Mouse (Mus musculus) neural tube, embryonic 13.5 days (tissue): ENCODE results near the gene Ly86. TPM values are rescaled to one million over a fixed set of nuclear protein-coding genes. Genes with fewer than 3 reads are reported as not detected.

Experiments
- ATAC-seq: fragments of 200-750 bp; cut with Nextera tagmentation; 2 replicates; pipeline ENCODE4 v1.8.0; 2017; ENCODE audit warnings: low read depth, mild to moderate bottlenecking, moderate TSS enrichment, moderate library complexity
- H3K27ac ChIP-seq: fragments of 300-500 bp; sonication (generic); replicated peaks from 2 replicates; pipeline ENCODE4 v1.5.1; 2015; ENCODE audit warnings: moderate library complexity, mild to moderate bottlenecking, inconsistent platforms
- H3K27me3 ChIP-seq: fragments of 300-500 bp; sonication (generic); 2 replicates; pipeline ENCODE4 v1.6.1; 2015; ENCODE audit warnings: mild to moderate bottlenecking, inconsistent platforms
- H3K36me3 ChIP-seq: fragments of 300-500 bp; sonication (generic); 2 replicates; pipeline ENCODE4 v1.6.1; 2015; ENCODE audit warnings: mild to moderate bottlenecking, inconsistent platforms
- H3K4me1 ChIP-seq: fragments of 300-500 bp; sonication (generic); replicated peaks from 2 replicates; pipeline ENCODE4 v1.6.1; 2015; ENCODE audit warnings: inconsistent platforms
- H3K4me2 ChIP-seq: fragments of 300-500 bp; sonication (generic); 2 replicates; pipeline ENCODE4 v1.6.1; 2015; ENCODE audit warnings: inconsistent platforms, mild to moderate bottlenecking, moderate library complexity
- H3K4me3 ChIP-seq: fragments of 300-500 bp; sonication (generic); 2 replicates; pipeline ENCODE4 v1.5.1; 2015; ENCODE audit warnings: mild to moderate bottlenecking, inconsistent platforms
- H3K9ac ChIP-seq: fragments of 300-500 bp; sonication (generic); 2 replicates; pipeline ENCODE4 v1.6.1; 2015; ENCODE audit warnings: moderate library complexity, mild to moderate bottlenecking, inconsistent platforms
- H3K9me3 ChIP-seq: fragments of 300-500 bp; sonication (generic); 2 replicates; pipeline ENCODE4 v1.6.1; 2016; ENCODE audit warnings: inconsistent platforms
- WGBS: fragments of 180-500 bp; shearing (Covaris S2); methylation state at CpG from one replicate; pipeline ENCODE4 v1.1.7; 2015; 5-methylcytosine and 5-hydroxymethylcytosine counted together
- polyA plus RNA-seq: library from polyadenylated mRNA; unstranded; fragments of >200 nt; fragmentation: Nextera tagmentation; extraction: Ambion mirVana; gene quantifications from 2 replicates; pipeline ENCODE4 v1.2.1, GENCODE M21; 2015

The Ly86 gene
- polyA plus RNA-seq, 1 experiment from 2014 or later, result 12.3 TPM

GRCm38 (mm10) chr13:37355642-37356331 is 10.8 kb downstream of the Ly86 start:
- H3K27me3 ChIP-seq, result no peaks in the 10 kb centered on the region
- H3K9ac ChIP-seq, result no peak overlapping the region
- H3K4me1 ChIP-seq, result no peaks in the 10 kb centered on the region
- H3K9me3 ChIP-seq, result no peaks in the 10 kb centered on the region
- WGBS, result 92% methylated on average over 10 of the region's 10 CpGs
- no peak overlapping the region for H3K4me2 ChIP-seq
- ATAC-seq, result no peak
- no peak overlapping the region for H3K27ac ChIP-seq
- no peak overlapping the region for H3K4me3 ChIP-seq
- no peaks in the 10 kb centered on the region for H3K36me3 ChIP-seq

GRCm38 (mm10) chr13:37356549-37356948 is 11.5 kb downstream of the Ly86 start:
- Histone ChIP-seq H3K4me3 (no peak overlapping the region), H3K36me3 (no peaks in the 10 kb centered on the region), H3K9ac (no peak overlapping the region), H3K9me3 (no peaks in the 10 kb centered on the region), H3K4me2 (no peak overlapping the region), H3K27ac (no peak overlapping the region), H3K27me3 (no peaks in the 10 kb centered on the region), H3K4me1 (no peaks in the 10 kb centered on the region)
- 87% methylated on average over 2 of the region's 2 CpGs for WGBS
- ATAC-seq, result no peak

GRCm38 (mm10) chr13:37358112-37358511 is 13.1 kb downstream of the Ly86 start:
- no peaks in the 10 kb centered on the region for H3K9me3 ChIP-seq
- H3K4me1 ChIP-seq, result no peaks in the 10 kb centered on the region
- WGBS, result 89% methylated on average over 2 of the region's 2 CpGs
- no peaks in the 10 kb centered on the region for H3K27me3 ChIP-seq
- H3K4me2 ChIP-seq, result no peak overlapping the region
- H3K9ac ChIP-seq, result no peak overlapping the region
- ATAC-seq, result no peak
- H3K4me3 ChIP-seq, result no peak overlapping the region
- H3K27ac ChIP-seq, result no peak overlapping the region
- H3K36me3 ChIP-seq, result no peaks in the 10 kb centered on the region

GRCm38 (mm10) chr13:37361249-37361648 is 16.2 kb downstream of the Ly86 start:
- Histone ChIP-seq H3K4me1 (no peaks in the 10 kb centered on the region), H3K4me3 (no peak overlapping the region)
- ATAC-seq, result no peak

GRCm38 (mm10) chr13:37364351-37364750 is 19.3 kb downstream of the Ly86 start:
- Histone ChIP-seq H3K4me3 (no peak overlapping the region), H3K4me1 (no peaks in the 10 kb centered on the region), H3K9me3 (no peaks in the 10 kb centered on the region), H3K27ac (no peak overlapping the region), H3K4me2 (no peak overlapping the region), H3K27me3 (no peaks in the 10 kb centered on the region), H3K36me3 (no peaks in the 10 kb centered on the region), H3K9ac (no peak overlapping the region)
- WGBS, result 69% methylated on average over 5 of the region's 5 CpGs
- no peak for ATAC-seq

More at GRCm38 (mm10) chr13:37361249-37361648, 16.2 kb downstream of the Ly86 start:
- no peak overlapping the region for H3K4me2 ChIP-seq
- 72% methylated on average over 1 of the region's 1 CpGs for WGBS
- H3K36me3 ChIP-seq, result no peaks in the 10 kb centered on the region
- H3K27ac ChIP-seq, result no peak overlapping the region
- no peaks in the 10 kb centered on the region for H3K27me3 ChIP-seq
- no peak overlapping the region for H3K9ac ChIP-seq
- H3K9me3 ChIP-seq, result no peaks in the 10 kb centered on the region

GRCm38 (mm10) chr13:37376411-37376810 is 31.4 kb downstream of the Ly86 start:
- Histone ChIP-seq H3K36me3 (no peaks in the 10 kb centered on the region), H3K9ac (no peak overlapping the region), H3K4me2 (no peak overlapping the region), H3K27ac (no peak overlapping the region), H3K9me3 (no peaks in the 10 kb centered on the region), H3K27me3 (no peaks in the 10 kb centered on the region), H3K4me1 (peaks cover 8% of the 10 kb centered on the region; the same call in 1 of the 2 replicates), H3K4me3 (no peak overlapping the region)
- no peak for ATAC-seq
- 53% methylated on average over 5 of the region's 5 CpGs for WGBS

GRCm38 (mm10) chr13:37388222-37389202 is 43.5 kb downstream of the Ly86 start:
- H3K9me3 ChIP-seq, result no peaks in the 10 kb centered on the region
- H3K4me3 ChIP-seq, result no peak overlapping the region
- H3K27me3 ChIP-seq, result no peaks in the 10 kb centered on the region
- H3K4me1 ChIP-seq, result peaks cover 14% of the 10 kb centered on the region
- H3K9ac ChIP-seq, result no peak overlapping the region
- H3K4me2 ChIP-seq, result 0 out of 2 replicates have a peak overlapping the region, but pooled peaks have one; percentile 5
- H3K27ac ChIP-seq, result peak overlapping the region; percentile 67
- WGBS, result 51% methylated on average over 9 of the region's 9 CpGs
- peak; percentile 84; the same call in 1 of the 2 replicates for ATAC-seq
- H3K36me3 ChIP-seq, result no peaks in the 10 kb centered on the region

GRCm38 (mm10) chr13:37389296-37389695 is 44.3 kb downstream of the Ly86 start:
- ATAC-seq, result no peak
- H3K9ac ChIP-seq, result no peak overlapping the region
- WGBS, result 82% methylated on average over 5 of the region's 5 CpGs
- no peak overlapping the region for H3K4me2 ChIP-seq
- H3K9me3 ChIP-seq, result no peaks in the 10 kb centered on the region
- no peaks in the 10 kb centered on the region for H3K27me3 ChIP-seq
- peak overlapping the region; percentile 67 for H3K27ac ChIP-seq
- peaks cover 14% of the 10 kb centered on the region for H3K4me1 ChIP-seq
- H3K4me3 ChIP-seq, result no peak overlapping the region
- H3K36me3 ChIP-seq, result no peaks in the 10 kb centered on the region

GRCm38 (mm10) chr13:37398791-37399190 is 53.8 kb downstream of the Ly86 start:
- Histone ChIP-seq H3K4me3 (no peak overlapping the region), H3K9ac (no peak overlapping the region), H3K36me3 (no peaks in the 10 kb centered on the region), H3K27ac (no peak overlapping the region), H3K27me3 (no peaks in the 10 kb centered on the region), H3K4me2 (no peak overlapping the region), H3K4me1 (no peaks in the 10 kb centered on the region), H3K9me3 (no peaks in the 10 kb centered on the region)
- no peak for ATAC-seq
- WGBS, result 75% methylated on average over 4 of the region's 4 CpGs

GRCm38 (mm10) chr13:37399340-37399739 is 54.3 kb downstream of the Ly86 start:
- no peak for ATAC-seq
- Histone ChIP-seq H3K4me2 (no peak overlapping the region), H3K9me3 (no peaks in the 10 kb centered on the region), H3K27ac (no peak overlapping the region), H3K4me3 (no peak overlapping the region), H3K9ac (no peak overlapping the region), H3K27me3 (no peaks in the 10 kb centered on the region), H3K36me3 (no peaks in the 10 kb centered on the region), H3K4me1 (no peaks in the 10 kb centered on the region)
- 88% methylated on average over 8 of the region's 8 CpGs for WGBS

GRCm38 (mm10) chr13:37402421-37402820 is 57.4 kb downstream of the Ly86 start:
- no peaks in the 10 kb centered on the region for H3K27me3 ChIP-seq
- no peak overlapping the region for H3K4me3 ChIP-seq
- WGBS, result 52% methylated on average over 3 of the region's 3 CpGs
- H3K4me1 ChIP-seq, result no peaks in the 10 kb centered on the region
- no peak overlapping the region for H3K4me2 ChIP-seq
- no peaks in the 10 kb centered on the region for H3K9me3 ChIP-seq
- no peaks in the 10 kb centered on the region for H3K36me3 ChIP-seq
- ATAC-seq, result no peak
- H3K9ac ChIP-seq, result no peak overlapping the region
- no peak overlapping the region for H3K27ac ChIP-seq

GRCm38 (mm10) chr13:37403708-37404107 is 58.7 kb downstream of the Ly86 start:
- Histone ChIP-seq H3K9me3 (no peaks in the 10 kb centered on the region), H3K4me2 (no peak overlapping the region), H3K27me3 (no peaks in the 10 kb centered on the region), H3K36me3 (no peaks in the 10 kb centered on the region), H3K9ac (no peak overlapping the region), H3K27ac (no peak overlapping the region), H3K4me3 (no peak overlapping the region), H3K4me1 (no peaks in the 10 kb centered on the region)
- no peak for ATAC-seq
- 87% methylated on average over 2 of the region's 2 CpGs for WGBS
